Mouse (Mus musculus): ENCODE data around the gene Rsph6a.

- TF ChIP-seq CTCF (IDR thresholded peaks at IDR 0.05; ENCODE audit: borderline replicate concordance, insufficient read depth, low read length) (no peak), POLR2A (IDR thresholded peaks at IDR 0.05; ENCODE audit: low read depth, low read length) (no peak)
Observed at GRCm38 (mm10) chr7:19024581-19025255, 29.8 kb upstream of the Rsph6a start.

All from embryonic fibroblast, embryonic 13.5 days (primary cell).